Mouse (Mus musculus): Measurements from ENCODE around the gene Senp5. TPM values are rescaled to one million over a fixed set of nuclear protein-coding genes. Genes with fewer than 3 reads are reported as not detected.

Senp5 gene
- polyA plus RNA-seq (2014; fragmentation: Nextera tagmentation; extraction: Ambion mirVana): 11.5 and 13.2 TPM in 2 replicates

DNA sequence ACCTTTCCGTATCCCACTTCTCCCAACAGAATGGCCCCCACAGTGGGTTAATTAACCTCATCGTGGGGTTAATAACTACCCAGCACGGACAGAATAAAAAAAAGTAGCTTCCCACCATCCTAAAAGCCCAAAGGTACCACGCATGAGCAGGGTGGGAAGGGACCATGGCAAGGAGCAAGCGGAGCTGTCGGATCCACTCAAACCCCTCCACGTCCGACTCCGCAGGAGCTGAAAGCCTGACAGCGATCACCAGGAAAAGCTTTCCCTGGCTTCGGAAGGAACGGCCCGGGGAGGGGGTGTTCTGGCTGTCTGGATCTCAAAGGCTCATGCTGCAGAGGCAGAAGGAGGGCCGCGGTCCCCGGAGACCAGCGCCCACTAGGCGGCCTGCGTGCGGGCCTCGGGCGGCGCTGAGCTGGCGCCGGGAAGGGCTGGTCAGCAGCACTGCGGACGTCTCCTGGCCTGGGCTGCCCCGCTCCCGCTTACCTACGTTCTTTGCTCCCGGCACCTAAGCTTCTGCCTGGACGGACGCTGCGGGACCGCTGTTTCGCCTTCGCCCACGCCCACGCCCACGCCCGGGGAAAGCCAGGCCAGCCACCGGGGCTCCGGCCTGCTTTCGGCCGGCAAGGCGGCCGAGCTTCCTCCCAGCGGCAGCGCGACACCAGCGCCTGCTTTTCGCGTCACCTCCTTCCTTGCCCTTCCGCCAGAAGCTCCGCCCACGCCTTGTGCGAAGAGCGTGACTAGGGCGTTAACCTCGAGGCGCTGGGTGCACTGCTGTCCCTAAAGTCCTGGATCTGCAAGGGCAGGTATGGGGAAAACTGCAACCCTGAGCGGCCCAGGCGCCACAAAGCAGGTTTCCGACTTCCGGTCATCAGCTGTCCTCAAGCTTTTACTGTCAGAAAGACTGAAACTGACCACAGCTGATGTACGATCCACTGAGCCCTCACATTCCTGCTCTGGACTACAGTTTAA lies at the start of gene Senp5:
Gene Senp5, minus strand, starts transcription at position 779 of the 969 bp plus-strand sequence.
- H3K9ac ChIP-seq (ENCODE audit: low read length): peak within 1 kb of the TSS; percentile 89
- H3K36me3 ChIP-seq (ENCODE audit: control insufficient read depth, insufficient read depth, low read length): no peaks in the 10 kb centered on the region
- H3K4me1 ChIP-seq (ENCODE audit: control insufficient read depth, insufficient read depth, low read length): peaks cover 15% of the 10 kb centered on the region
- peak within 1 kb of the TSS; percentile 85 for H3K4me2 ChIP-seq (ENCODE audit: low read depth)
- H3K9me3 ChIP-seq (ENCODE audit: control insufficient read depth, low read length): no peaks in the 10 kb centered on the region
- peak within 1 kb of the TSS; percentile 97 for H3K4me3 ChIP-seq (ENCODE audit: low read depth, low read length)
- peak; percentile 92 for ATAC-seq (ENCODE audit: insufficient read depth, low FRiP score, low TSS enrichment)
- H3K27me3 ChIP-seq (ENCODE audit: control insufficient read depth, insufficient read depth, low read length): no peaks in the 10 kb centered on the region
- WGBS: 1% methylated on average over 56 of the region's 66 CpGs
- H3K27ac ChIP-seq (ENCODE audit: low read depth, low read length): peak within 1 kb of the TSS; percentile 60
- peak; percentile 91 for DNase-seq (ENCODE audit: low spot score)

DNA sequence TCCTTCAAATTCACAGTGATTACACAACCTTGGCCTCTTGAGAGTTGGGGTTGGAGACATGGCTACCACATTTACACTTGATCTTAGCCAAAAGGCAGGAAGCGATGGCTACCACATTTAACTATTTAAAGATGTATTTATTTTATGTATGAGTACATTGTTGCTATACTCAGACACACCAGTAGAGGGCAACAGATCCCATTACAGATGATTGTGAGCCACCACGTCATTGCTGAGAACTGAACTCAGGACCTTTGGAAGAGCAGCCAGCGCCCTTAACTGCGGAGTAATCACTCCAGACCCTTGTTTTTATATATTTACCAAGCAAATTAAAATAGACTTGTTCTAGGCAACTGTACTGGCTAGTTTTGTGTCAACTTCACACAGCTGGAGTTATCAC lies 39.3 kb upstream of the Senp5 start:
- H3K9ac ChIP-seq (ENCODE audit: low read length): no peak overlapping the region
- 92% methylated on average over 4 of the region's 4 CpGs for WGBS

DNA sequence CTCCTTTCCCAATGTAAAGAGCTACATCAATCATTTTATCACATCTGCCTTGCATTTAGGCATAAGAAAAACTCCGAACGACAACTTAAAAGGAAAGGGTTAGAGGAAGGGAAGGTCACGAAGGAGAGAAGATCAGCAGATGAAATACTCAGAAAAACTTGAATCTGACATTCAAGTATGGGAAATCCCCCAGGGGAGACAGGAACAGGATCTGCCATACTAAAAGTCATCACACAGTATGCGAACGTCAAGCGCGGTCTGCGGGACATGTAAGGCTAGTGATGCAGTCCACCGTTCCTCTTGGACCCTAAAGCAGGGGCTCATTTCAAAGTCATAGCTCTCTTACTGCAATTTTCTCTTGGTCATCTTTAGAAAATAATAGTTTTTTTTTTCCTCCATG lies 16.6 kb upstream of the Senp5 start:
- Histone ChIP-seq H3K36me3 (ENCODE audit: control insufficient read depth, insufficient read depth, low read length) (peaks cover 7% of the 10 kb centered on the region), H3K4me3 (ENCODE audit: low read depth, low read length) (no peak overlapping the region), H3K9ac (ENCODE audit: low read length) (no peak overlapping the region), H3K27me3 (ENCODE audit: control insufficient read depth, insufficient read depth, low read length) (no peaks in the 10 kb centered on the region), H3K4me1 (ENCODE audit: control insufficient read depth, insufficient read depth, low read length) (no peaks in the 10 kb centered on the region), H3K27ac (ENCODE audit: low read depth, low read length) (no peak overlapping the region), H3K9me3 (ENCODE audit: control insufficient read depth, low read length) (no peaks in the 10 kb centered on the region), H3K4me2 (ENCODE audit: low read depth) (no peak overlapping the region)
- no peak for ATAC-seq (ENCODE audit: insufficient read depth, low FRiP score, low TSS enrichment)
- WGBS: 92% methylated on average over 9 of the region's 9 CpGs
- DNase-seq (ENCODE audit: low spot score): no peak

More for the DNA sequence above, 39.3 kb upstream of the Senp5 start:
- DNase-seq (ENCODE audit: low spot score): no peak
- Histone ChIP-seq H3K9me3 (ENCODE audit: control insufficient read depth, low read length) (no peaks in the 10 kb centered on the region), H3K4me2 (ENCODE audit: low read depth) (no peak overlapping the region), H3K27me3 (ENCODE audit: control insufficient read depth, insufficient read depth, low read length) (no peaks in the 10 kb centered on the region), H3K36me3 (ENCODE audit: control insufficient read depth, insufficient read depth, low read length) (peaks cover 3% of the 10 kb centered on the region), H3K4me3 (ENCODE audit: low read depth, low read length) (no peak overlapping the region), H3K4me1 (ENCODE audit: control insufficient read depth, insufficient read depth, low read length) (no peaks in the 10 kb centered on the region), H3K27ac (ENCODE audit: low read depth, low read length) (no peak overlapping the region)
- ATAC-seq (ENCODE audit: insufficient read depth, low FRiP score, low TSS enrichment): no peak

DNA sequence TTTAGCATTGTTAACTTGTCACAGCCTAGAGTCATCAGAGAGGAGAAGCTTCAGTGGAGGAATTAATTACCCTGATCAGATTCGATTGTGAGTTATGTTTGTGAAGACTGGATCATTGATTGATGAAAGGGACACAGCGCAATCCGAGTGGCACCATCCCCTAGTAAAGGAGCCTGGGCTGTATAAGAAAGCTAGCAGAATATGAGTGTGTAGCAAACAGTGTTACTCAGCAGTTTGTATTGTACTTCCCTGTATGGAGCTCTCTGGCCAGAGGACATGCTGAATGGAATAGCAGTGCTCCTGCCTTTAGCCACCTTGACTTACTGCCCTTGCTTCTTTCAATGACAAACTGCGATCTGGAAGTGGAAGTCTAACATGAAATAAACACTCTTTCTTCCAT lies 7.2 kb upstream of the Senp5 start:
- H3K9ac ChIP-seq (ENCODE audit: low read length): no peak overlapping the region
- no peaks in the 10 kb centered on the region for H3K4me1 ChIP-seq (ENCODE audit: control insufficient read depth, insufficient read depth, low read length)
- no peak overlapping the region for H3K27ac ChIP-seq (ENCODE audit: low read depth, low read length)
- H3K4me3 ChIP-seq (ENCODE audit: low read depth, low read length): no peak overlapping the region
- 85% methylated on average over 4 of the region's 4 CpGs for WGBS
- H3K36me3 ChIP-seq (ENCODE audit: control insufficient read depth, insufficient read depth, low read length): no peaks in the 10 kb centered on the region
- no peaks in the 10 kb centered on the region for H3K27me3 ChIP-seq (ENCODE audit: control insufficient read depth, insufficient read depth, low read length)
- H3K9me3 ChIP-seq (ENCODE audit: control insufficient read depth, low read length): no peaks in the 10 kb centered on the region
- DNase-seq (ENCODE audit: low spot score) (no peak), ATAC-seq (ENCODE audit: insufficient read depth, low FRiP score, low TSS enrichment) (no peak)
- H3K4me2 ChIP-seq (ENCODE audit: low read depth): no peak overlapping the region

DNA sequence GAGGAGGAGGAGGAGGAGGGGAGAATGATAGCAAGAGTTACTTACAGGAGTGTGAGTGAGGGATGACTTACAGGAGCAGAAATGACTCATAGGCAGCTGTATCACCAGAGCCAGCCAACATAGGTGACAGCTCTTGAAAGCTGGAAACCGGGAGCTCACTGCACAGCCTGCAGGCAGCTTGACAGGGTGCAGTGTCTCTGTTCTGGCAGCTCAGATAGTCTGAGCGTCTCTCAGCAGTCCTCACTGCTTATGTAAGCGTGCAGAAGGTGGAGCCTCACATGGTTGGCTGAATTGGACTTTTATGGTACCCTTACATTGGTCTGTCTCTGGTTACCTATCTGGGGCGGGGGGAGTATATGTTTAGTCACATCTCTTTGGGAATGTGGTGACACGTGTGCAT lies 6.8 kb upstream of the Senp5 start:
- DNase-seq (ENCODE audit: low spot score): no peak
- 44% methylated on average over 5 of the region's 5 CpGs for WGBS

DNA sequence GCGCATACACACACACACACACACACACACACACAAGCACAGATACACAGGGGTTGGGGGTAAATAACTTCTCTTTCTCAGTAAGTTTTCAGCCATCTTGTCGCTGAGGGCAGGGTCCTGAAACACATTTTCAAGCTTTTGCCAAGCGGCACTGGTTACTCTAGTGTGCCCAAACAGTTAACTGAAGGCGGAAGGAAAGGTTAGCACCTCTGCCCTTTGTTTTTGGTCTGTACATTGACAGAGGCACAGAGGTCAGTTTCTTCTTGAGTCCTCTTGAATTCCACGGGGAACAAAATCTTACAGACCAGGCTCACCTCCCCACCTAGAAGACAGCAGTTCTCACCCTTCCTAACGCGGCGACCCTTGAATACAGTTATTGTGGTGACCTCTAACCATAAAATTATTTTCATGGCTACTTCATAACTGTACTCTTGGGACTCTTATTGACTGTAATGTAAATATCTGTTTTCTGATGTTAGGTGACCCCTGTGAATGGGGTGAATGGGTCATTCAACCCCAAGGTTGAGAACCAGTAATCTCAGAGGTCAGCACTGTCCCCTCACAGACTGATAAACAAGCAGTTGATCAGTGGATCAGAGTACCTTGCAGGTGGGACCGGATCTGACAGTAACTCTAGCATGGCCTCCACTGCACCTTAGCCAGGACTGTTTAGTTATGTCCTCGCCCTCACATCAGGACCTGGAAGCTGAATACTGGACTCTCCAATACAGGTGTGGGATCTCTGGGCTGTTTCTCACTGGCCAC lies 5.6 kb upstream of the Senp5 start:
- ATAC-seq (ENCODE audit: insufficient read depth, low FRiP score, low TSS enrichment): no peak
- H3K27ac ChIP-seq (ENCODE audit: low read depth, low read length): no peak overlapping the region
- H3K4me2 ChIP-seq (ENCODE audit: low read depth): no peak overlapping the region
- H3K4me3 ChIP-seq (ENCODE audit: low read depth, low read length): no peak overlapping the region
- no peaks in the 10 kb centered on the region for H3K4me1 ChIP-seq (ENCODE audit: control insufficient read depth, insufficient read depth, low read length)
- no peaks in the 10 kb centered on the region for H3K9me3 ChIP-seq (ENCODE audit: control insufficient read depth, low read length)
- H3K9ac ChIP-seq (ENCODE audit: low read length): no peak overlapping the region
- H3K27me3 ChIP-seq (ENCODE audit: control insufficient read depth, insufficient read depth, low read length): no peaks in the 10 kb centered on the region
- no peaks in the 10 kb centered on the region for H3K36me3 ChIP-seq (ENCODE audit: control insufficient read depth, insufficient read depth, low read length)
- DNase-seq (ENCODE audit: low spot score): no peak
- 75% methylated on average over 10 of the region's 10 CpGs for WGBS

More for the DNA sequence above, 6.8 kb upstream of the Senp5 start:
- no peak overlapping the region for H3K27ac ChIP-seq (ENCODE audit: low read depth, low read length)
- no peak for ATAC-seq (ENCODE audit: insufficient read depth, low FRiP score, low TSS enrichment)
- no peaks in the 10 kb centered on the region for H3K27me3 ChIP-seq (ENCODE audit: control insufficient read depth, insufficient read depth, low read length)
- H3K4me2 ChIP-seq (ENCODE audit: low read depth): no peak overlapping the region
- no peaks in the 10 kb centered on the region for H3K36me3 ChIP-seq (ENCODE audit: control insufficient read depth, insufficient read depth, low read length)
- no peaks in the 10 kb centered on the region for H3K4me1 ChIP-seq (ENCODE audit: control insufficient read depth, insufficient read depth, low read length)
- H3K4me3 ChIP-seq (ENCODE audit: low read depth, low read length): no peak overlapping the region
- H3K9ac ChIP-seq (ENCODE audit: low read length): no peak overlapping the region
- H3K9me3 ChIP-seq (ENCODE audit: control insufficient read depth, low read length): no peaks in the 10 kb centered on the region

DNA sequence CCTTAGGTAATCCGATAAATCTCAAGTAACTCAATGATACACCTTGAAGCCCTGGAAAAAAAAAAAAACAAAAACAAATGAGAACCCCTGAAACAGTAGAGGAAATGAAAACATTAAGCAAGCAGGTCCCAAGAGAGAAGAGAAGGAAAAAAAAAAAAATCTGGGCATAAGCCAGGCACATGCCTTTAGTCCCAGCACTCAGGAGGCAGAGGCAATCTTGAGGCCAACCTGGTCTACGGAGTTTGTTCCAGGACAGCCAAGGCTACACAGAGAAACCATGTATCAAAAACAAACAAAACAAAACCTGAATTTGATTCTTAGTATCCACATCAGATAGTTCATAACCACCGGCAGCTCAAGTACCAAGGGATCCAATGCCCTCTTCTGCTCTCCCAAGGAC lies 1.6 kb upstream of the Senp5 start:
- 94% methylated on average over 3 of the region's 3 CpGs for WGBS
- H3K4me1 ChIP-seq (ENCODE audit: control insufficient read depth, insufficient read depth, low read length): peaks cover 15% of the 10 kb centered on the region
- H3K4me3 ChIP-seq (ENCODE audit: low read depth, low read length): no peak overlapping the region
- no peak overlapping the region for H3K9ac ChIP-seq (ENCODE audit: low read length)
- no peaks in the 10 kb centered on the region for H3K36me3 ChIP-seq (ENCODE audit: control insufficient read depth, insufficient read depth, low read length)
- no peaks in the 10 kb centered on the region for H3K27me3 ChIP-seq (ENCODE audit: control insufficient read depth, insufficient read depth, low read length)
- ATAC-seq (ENCODE audit: insufficient read depth, low FRiP score, low TSS enrichment) (no peak), DNase-seq (ENCODE audit: low spot score) (no peak)
- H3K27ac ChIP-seq (ENCODE audit: low read depth, low read length): no peak overlapping the region
- H3K9me3 ChIP-seq (ENCODE audit: control insufficient read depth, low read length): no peaks in the 10 kb centered on the region
- no peak overlapping the region for H3K4me2 ChIP-seq (ENCODE audit: low read depth)

DNA sequence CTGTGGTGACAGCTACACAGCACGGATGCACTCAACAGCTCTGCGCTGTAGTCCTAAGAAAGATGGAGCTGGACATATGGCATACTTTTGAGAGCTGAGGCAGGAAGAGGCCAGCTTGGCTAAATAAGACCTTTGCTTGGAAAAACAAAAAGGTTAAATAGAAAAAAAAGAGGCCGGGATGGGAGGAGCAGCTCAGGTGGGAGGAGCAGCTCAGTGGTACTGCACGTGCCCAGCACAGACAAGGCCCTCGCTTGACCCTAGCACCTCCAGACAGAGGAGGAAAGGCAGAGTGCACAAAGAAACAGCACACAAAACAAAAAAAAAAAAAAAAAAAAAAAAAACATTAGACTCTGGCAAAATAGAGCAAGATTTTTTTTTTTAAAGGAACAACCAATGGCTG lies 6.7 kb downstream of the Senp5 start:
- H3K27me3 ChIP-seq (ENCODE audit: control insufficient read depth, insufficient read depth, low read length): no peaks in the 10 kb centered on the region
- ATAC-seq (ENCODE audit: insufficient read depth, low FRiP score, low TSS enrichment): no peak
- WGBS: 84% methylated on average over 5 of the region's 5 CpGs

More for the DNA sequence above, 6.7 kb downstream of the Senp5 start:
- no peak overlapping the region for H3K27ac ChIP-seq (ENCODE audit: low read depth, low read length)
- H3K36me3 ChIP-seq (ENCODE audit: control insufficient read depth, insufficient read depth, low read length): no peaks in the 10 kb centered on the region
- no peak overlapping the region for H3K4me2 ChIP-seq (ENCODE audit: low read depth)
- H3K9me3 ChIP-seq (ENCODE audit: control insufficient read depth, low read length): no peaks in the 10 kb centered on the region
- no peak overlapping the region for H3K9ac ChIP-seq (ENCODE audit: low read length)
- DNase-seq (ENCODE audit: low spot score): no peak
- no peak overlapping the region for H3K4me3 ChIP-seq (ENCODE audit: low read depth, low read length)
- H3K4me1 ChIP-seq (ENCODE audit: control insufficient read depth, insufficient read depth, low read length): peaks cover 1% of the 10 kb centered on the region
